Mouse (Mus musculus) liver, adult 2 months (tissue): Measurements from ENCODE around the gene Timm10.

Experiments used
- CTCF ChIP-seq: fragments of 200-500 bp; IDR thresholded peaks from 2 replicates; pipeline ENCODE4 v1.5.1; 2011; ENCODE audit warnings: low read depth, low read length, control low read depth
- POLR2A ChIP-seq: fragments of 200-500 bp; IDR thresholded peaks from 2 replicates; pipeline ENCODE4 v1.6.1; 2011; ENCODE audit warnings: low read length, control low read depth; ENCODE audit not compliant: insufficient read depth; ENCODE audit errors: extremely low read depth

DNA sequence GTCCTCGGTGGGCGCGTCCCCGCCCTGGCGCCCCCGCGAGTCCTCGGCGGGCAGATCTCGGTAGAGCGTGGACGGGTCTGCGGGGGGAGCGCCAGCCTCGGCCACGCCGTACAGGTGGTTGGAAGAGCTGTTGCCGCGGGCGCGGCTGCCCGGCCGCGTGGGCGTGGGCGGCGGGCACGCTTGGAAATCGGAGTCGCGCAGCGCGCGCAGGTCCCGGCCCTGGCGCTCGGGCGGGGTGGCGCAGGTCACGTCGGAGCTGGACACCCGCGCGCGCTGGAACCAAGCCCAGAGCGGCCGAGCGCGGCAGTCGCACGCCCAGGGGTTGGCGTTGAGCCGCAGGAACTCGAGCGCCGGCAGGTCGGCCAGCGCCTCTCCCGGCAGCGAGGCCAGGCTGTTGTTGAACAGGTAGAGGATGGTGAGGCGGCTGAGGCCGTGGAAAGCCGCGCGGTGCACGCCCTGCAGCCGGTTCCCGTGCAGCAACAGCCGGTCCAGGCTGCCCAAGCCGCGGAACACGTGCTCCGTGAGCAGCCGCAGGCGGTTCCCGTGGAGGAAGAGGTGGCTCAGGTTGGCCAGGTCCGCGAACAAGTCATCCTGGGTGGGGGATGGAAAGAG, 45.4 kb downstream of the Timm10 start:
- no peak for TF ChIP-seq POLR2A
- TF ChIP-seq CTCF: 0 out of 2 replicates have a peak, but pooled peaks have one; percentile 5
